Mouse (Mus musculus) G1E (cell line): ENCODE measurements around the gene Slc44a2. TPM values are rescaled to one million over a fixed set of nuclear protein-coding genes. Genes with fewer than 3 reads are reported as not detected.

ENCODE experiments used
- ATAC-seq: 2 replicates; pipeline ENCODE4 v1.8.0; 2016; ENCODE audit warnings: mild to moderate bottlenecking; ENCODE audit not compliant: insufficient number of reproducible peaks, poor library complexity, low FRiP score, severe bottlenecking; ENCODE audit errors: extremely low read depth
- DNase-seq: peaks from one replicate; pipeline ENCODE4 v3.0.0; 2012; ENCODE audit warnings: low spot score
- H3K27me3 ChIP-seq: 2 replicates; pipeline ENCODE4 v1.6.1; 2012; ENCODE audit warnings: mild to moderate bottlenecking, low read length, inconsistent platforms; ENCODE audit not compliant: insufficient read depth
- H3K36me3 ChIP-seq: replicated peaks from 2 replicates; pipeline ENCODE3; 2012; ENCODE audit warnings: mild to moderate bottlenecking, inconsistent platforms
- H3K4me1 ChIP-seq: 2 replicates; pipeline ENCODE4 v1.6.1; 2012; ENCODE audit warnings: low read depth, low read length, inconsistent platforms, mixed read lengths; ENCODE audit not compliant: insufficient read depth
- H3K4me3 ChIP-seq: 2 replicates; pipeline ENCODE4 v1.5.1; 2012; ENCODE audit warnings: low read depth, mild to moderate bottlenecking, inconsistent platforms, low read length, moderate library complexity, mixed read lengths
- H3K9me3 ChIP-seq: replicated peaks from 2 replicates; pipeline ENCODE4 v1.6.1; 2012; ENCODE audit warnings: inconsistent platforms
- CTCF ChIP-seq: IDR thresholded peaks from 2 replicates; pipeline ENCODE4 v1.5.1; 2012; ENCODE audit warnings: low read depth, low read length, inconsistent platforms, mixed read lengths
- GATA1 ChIP-seq: IDR thresholded peaks from 2 replicates; pipeline ENCODE4 v1.6.1; 2012; ENCODE audit warnings: borderline replicate concordance, low read length, inconsistent platforms, mixed read lengths
- GATA2 ChIP-seq: IDR thresholded peaks from 2 replicates; pipeline ENCODE4 v1.6.1; 2012; ENCODE audit warnings: low read depth, low read length, inconsistent platforms, borderline replicate concordance
- POLR2AphosphoS5 ChIP-seq: IDR thresholded peaks from 2 replicates; pipeline ENCODE4 v1.6.1; 2012; ENCODE audit warnings: low read depth, low read length, inconsistent platforms; ENCODE audit not compliant: insufficient replicate concordance
- TAL1 ChIP-seq: conservative IDR thresholded peaks from 2 replicates; pipeline ENCODE4 v1.6.1; 2012; ENCODE audit warnings: low read depth, low read length, inconsistent platforms, mixed read lengths
- polyA plus RNA-seq: library from polyadenylated mRNA; stranded (reverse); fragments of >175 nt; gene quantifications from 2 replicates; pipeline ENCODE4 v1.2.3, GENCODE M21; 2012
- total RNA-seq, 2 experiments: library from RNA; stranded (forward) in 1 of 2; stranded (reverse) in 1 of 2; fragments of 200-1000 nt in 1 of 2; fragments of >200 nt in 1 of 2; fragmentation: Nextera tagmentation in 1 of 2; gene quantifications; 2 replicates each; pipeline ENCODE4 v1.2.3; 2014 to 2017

Gene Slc44a2
- total and polyA plus RNA-seq, 3 experiments: 35.7 to 52.7 (median 45.4) TPM

DNA sequence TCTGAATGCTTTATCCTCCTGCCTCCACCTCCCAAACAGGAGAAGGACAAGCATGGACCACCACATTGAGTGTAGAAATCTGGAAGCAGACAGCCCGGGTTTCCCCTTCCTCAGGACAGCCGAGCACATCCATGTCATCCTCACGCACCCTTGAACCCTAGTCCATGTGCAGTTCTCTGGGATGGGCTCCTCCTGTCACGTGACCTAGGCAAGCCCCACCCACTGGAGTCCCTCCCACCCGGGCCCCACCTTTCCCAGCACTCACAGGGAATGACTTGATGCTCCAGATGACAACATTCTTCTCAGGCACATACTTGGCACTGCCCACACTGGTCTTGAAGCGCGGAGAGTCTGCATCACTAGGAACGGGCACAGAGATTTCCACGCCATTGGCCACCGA lies 21.5 kb upstream of the Slc44a2 start:
- Histone ChIP-seq H3K36me3 (no peaks in the 10 kb centered on the region), H3K4me1 (peaks cover 2% of the 10 kb centered on the region; the same call in 1 of the 2 replicates), H3K4me3 (no peak overlapping the region), H3K27me3 (peaks cover 41% of the 10 kb centered on the region), H3K9me3 (peaks cover 8% of the 10 kb centered on the region)
- no peak for TF ChIP-seq POLR2AphosphoS5
- no peak for TF ChIP-seq CTCF
- TF ChIP-seq GATA2: no peak
- TF ChIP-seq TAL1: no peak
- TF ChIP-seq GATA1: no peak
- ATAC-seq (no peak), DNase-seq (no peak)

DNA sequence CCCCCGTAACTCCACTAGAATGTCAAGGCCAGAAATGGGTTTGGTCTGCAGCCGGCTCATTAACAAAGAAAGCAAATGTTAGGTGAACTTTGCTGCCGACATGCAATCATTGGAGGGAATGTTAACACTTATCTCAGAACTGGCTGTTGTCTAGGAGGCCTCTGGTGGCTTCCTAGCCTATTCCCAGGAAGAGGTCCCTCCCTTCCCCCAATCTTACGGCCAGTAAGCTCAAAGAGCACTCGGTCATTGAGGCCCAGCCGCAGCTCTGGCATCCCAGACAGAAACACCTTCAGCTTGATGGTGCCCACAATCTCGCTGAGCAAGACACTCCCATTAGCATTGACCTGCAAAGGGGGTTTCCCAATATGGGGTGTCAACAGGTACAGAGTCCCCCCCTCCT lies 15.4 kb upstream of the Slc44a2 start:
- Histone ChIP-seq H3K9me3 (no peaks in the 10 kb centered on the region), H3K27me3 (peaks cover 37% of the 10 kb centered on the region), H3K4me1 (peaks cover 10% of the 10 kb centered on the region; the same call in 1 of the 2 replicates), H3K36me3 (no peaks in the 10 kb centered on the region), H3K4me3 (no peak overlapping the region)
- TF ChIP-seq POLR2AphosphoS5 (no peak), TAL1 (no peak), GATA1 (no peak), CTCF (no peak), GATA2 (no peak)
- DNase-seq (no peak), ATAC-seq (no peak)

DNA sequence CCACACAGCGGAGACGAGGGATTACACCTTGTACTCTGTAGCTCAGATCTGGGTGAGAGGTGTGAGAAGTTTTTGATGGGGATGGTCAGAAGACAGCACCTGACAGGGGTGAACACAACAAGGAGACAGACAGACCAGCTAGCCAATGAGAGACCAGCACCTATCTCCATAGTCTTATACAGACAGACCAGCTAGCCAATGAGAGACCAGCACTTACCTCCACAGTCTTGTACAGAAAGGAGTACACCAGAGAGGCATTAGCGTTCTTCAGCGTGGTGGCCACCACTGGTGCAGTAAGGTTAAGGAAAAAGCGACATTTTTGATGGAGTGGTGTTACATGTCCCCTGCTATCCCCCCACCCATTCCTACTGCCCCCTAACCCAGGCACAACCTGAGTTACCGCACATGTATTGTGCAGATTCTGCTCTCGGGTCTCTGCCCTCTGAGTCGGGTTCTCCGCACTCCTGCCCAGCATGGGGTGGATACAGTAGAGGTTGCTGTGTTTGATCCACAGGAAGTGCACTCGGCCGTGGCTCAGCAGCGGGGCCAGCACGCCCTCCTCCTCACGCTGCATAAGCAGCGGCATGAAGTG lies 11.3 kb upstream of the Slc44a2 start:
- no peak for DNase-seq
- H3K4me3 ChIP-seq: no peak overlapping the region

GRCm38 (mm10) chr9:21311695-21312094 lies 8.8 kb upstream of the Slc44a2 start:
- no peak for ATAC-seq
- H3K36me3 ChIP-seq: no peaks in the 10 kb centered on the region
- DNase-seq: no peak
- no peak for TF ChIP-seq TAL1
- TF ChIP-seq GATA2: no peak
- no peak for TF ChIP-seq GATA1
- TF ChIP-seq POLR2AphosphoS5: no peak
- TF ChIP-seq CTCF: no peak
- peaks cover 21% of the 10 kb centered on the region for H3K4me1 ChIP-seq
- peaks cover 12% of the 10 kb centered on the region; the same call in 1 of the 2 replicates for H3K27me3 ChIP-seq
- H3K9me3 ChIP-seq: no peaks in the 10 kb centered on the region
- H3K4me3 ChIP-seq: no peak overlapping the region

More for the DNA sequence above, 11.3 kb upstream of the Slc44a2 start:
- no peaks in the 10 kb centered on the region for H3K36me3 ChIP-seq
- no peaks in the 10 kb centered on the region for H3K9me3 ChIP-seq
- peaks cover 26% of the 10 kb centered on the region for H3K27me3 ChIP-seq
- TF ChIP-seq POLR2AphosphoS5 (no peak), GATA1 (no peak), TAL1 (no peak), CTCF (no peak), GATA2 (no peak)
- no peak for ATAC-seq
- H3K4me1 ChIP-seq: peaks cover 18% of the 10 kb centered on the region

GRCm38 (mm10) chr9:21312134-21312533 lies 8.4 kb upstream of the Slc44a2 start, which contains the start of gene Ap1m2:
Ap1m2 (minus strand) TSS chr9:21312337.
- Histone ChIP-seq H3K4me1 (peaks cover 21% of the 10 kb centered on the region), H3K4me3 (no peak within 1 kb of the TSS), H3K9me3 (no peaks in the 10 kb centered on the region), H3K36me3 (no peaks in the 10 kb centered on the region), H3K27me3 (peaks cover 12% of the 10 kb centered on the region; the same call in 1 of the 2 replicates)
- DNase-seq (no peak), ATAC-seq (no peak)
- TF ChIP-seq TAL1: no peak

- no peaks in the 10 kb centered on the region for H3K9me3 ChIP-seq
- H3K4me3 ChIP-seq: no peak overlapping the region; the same call in 1 of the 2 replicates
- peaks cover 22% of the 10 kb centered on the region for H3K4me1 ChIP-seq
- H3K27me3 ChIP-seq: peaks cover 12% of the 10 kb centered on the region; the same call in 1 of the 2 replicates
- DNase-seq: peak; percentile 78
- no peaks in the 10 kb centered on the region for H3K36me3 ChIP-seq
- TF ChIP-seq GATA1 (no peak), CTCF (peak; percentile 92)
- ATAC-seq: peak; percentile 84
Measured at GRCm38 (mm10) chr9:21313394-21313793, 7.1 kb upstream of the Slc44a2 start.
